Mouse (Mus musculus) hindbrain, embryonic 15.5 days (tissue): Measurements from ENCODE around the gene Milr1. TPM values are rescaled to one million over a fixed set of nuclear protein-coding genes. Genes with fewer than 3 reads are reported as not detected.
"Not testable (repeated sequence)": the region's sequence is repeated elsewhere in the genome, so short reads cannot be mapped to it uniquely, and the experiment has no call there.

Experiments
- ATAC-seq: fragments of 200-750 bp; cut with Nextera tagmentation; 2 replicates; pipeline ENCODE4 v1.8.0; 2017; ENCODE audit warnings: low read depth, moderate number of reproducible peaks, moderate TSS enrichment; ENCODE audit not compliant: low FRiP score
- H3K27ac ChIP-seq: fragments of 300-500 bp; sonication (generic); replicated peaks from 2 replicates; pipeline ENCODE4 v1.5.1; 2015; ENCODE audit warnings: mild to moderate bottlenecking, inconsistent platforms
- H3K27me3 ChIP-seq: fragments of 300-500 bp; sonication (generic); 2 replicates; pipeline ENCODE4 v1.6.1; 2015; ENCODE audit warnings: control low read depth, inconsistent platforms
- H3K36me3 ChIP-seq: fragments of 300-500 bp; sonication (generic); 2 replicates; pipeline ENCODE4 v1.6.1; 2015; ENCODE audit warnings: control low read depth, inconsistent platforms
- H3K4me1 ChIP-seq: fragments of 300-500 bp; sonication (generic); replicated peaks from 2 replicates; pipeline ENCODE4 v1.6.1; 2015; ENCODE audit warnings: control low read depth, inconsistent platforms
- H3K4me2 ChIP-seq: fragments of 300-500 bp; sonication (generic); 2 replicates; pipeline ENCODE4 v1.6.1; 2015; ENCODE audit warnings: moderate library complexity, mild to moderate bottlenecking, inconsistent platforms
- H3K4me3 ChIP-seq: fragments of 300-500 bp; sonication (generic); 2 replicates; pipeline ENCODE4 v1.5.1; 2015; ENCODE audit warnings: mild to moderate bottlenecking, inconsistent platforms
- H3K9ac ChIP-seq: fragments of 300-500 bp; sonication (generic); 2 replicates; pipeline ENCODE4 v1.6.1; 2015; ENCODE audit warnings: inconsistent platforms
- H3K9me3 ChIP-seq: fragments of 300-500 bp; sonication (generic); 2 replicates; pipeline ENCODE4 v1.6.1; 2016; ENCODE audit warnings: control low read depth, inconsistent platforms
- WGBS: fragments of 180-500 bp; shearing (Covaris S2); methylation state at CpG from one replicate; pipeline ENCODE4 v1.1.7; 2015; 5-methylcytosine and 5-hydroxymethylcytosine counted together
- polyA plus RNA-seq: library from polyadenylated mRNA; unstranded; fragments of >200 nt; fragmentation: Nextera tagmentation; extraction: Ambion mirVana; gene quantifications from 2 replicates; pipeline ENCODE4 v1.2.1, GENCODE M21; 2015

Milr1 gene
- polyA plus RNA-seq, 1 experiment from 2014 or later = 0.70 TPM

- Histone ChIP-seq H3K4me3 (peak overlapping the region; percentile 71; the same call in 1 of the 2 replicates), H3K4me2 (peak overlapping the region; percentile 79), H3K27me3 (no peaks in the 10 kb centered on the region), H3K27ac (peak overlapping the region; percentile 87; the same call in 1 of the 2 replicates), H3K4me1 (peaks cover 33% of the 10 kb centered on the region), H3K9me3 (no peaks in the 10 kb centered on the region), H3K9ac (no peak overlapping the region), H3K36me3 (peaks cover 47% of the 10 kb centered on the region)
- WGBS = 67% methylated on average over 4 of the region's 4 CpGs
- no peak for ATAC-seq
Observed at GRCm38 (mm10) chr11:106780089-106780425, 29.0 kb downstream of the Milr1 start.

GRCm38 (mm10) chr11:106780590-106781220, 29.7 kb downstream of the Milr1 start:
- Histone ChIP-seq H3K9ac (no peak overlapping the region), H3K9me3 (no peaks in the 10 kb centered on the region), H3K4me2 (no peak overlapping the region), H3K27me3 (no peaks in the 10 kb centered on the region), H3K4me3 (no peak overlapping the region), H3K27ac (no peak overlapping the region), H3K36me3 (peaks cover 47% of the 10 kb centered on the region), H3K4me1 (peaks cover 40% of the 10 kb centered on the region)
- ATAC-seq = no peak
- WGBS = 82% methylated on average over 6 of the region's 6 CpGs

GRCm38 (mm10) chr11:106782271-106782670, 31.2 kb downstream of the Milr1 start:
- not testable (repeated sequence) for H3K4me3 ChIP-seq, H3K4me2 ChIP-seq, H3K9ac ChIP-seq, H3K27ac ChIP-seq, H3K27me3 ChIP-seq, H3K9me3 ChIP-seq, ATAC-seq
- 92% methylated on average over 7 of the region's 7 CpGs for WGBS
- H3K4me1 ChIP-seq = peaks cover 50% of the 10 kb centered on the region
- H3K36me3 ChIP-seq = peaks cover 53% of the 10 kb centered on the region

GRCm38 (mm10) chr11:106782841-106783764, 32.1 kb downstream of the Milr1 start:
- Histone ChIP-seq H3K9ac (no peak overlapping the region), H3K36me3 (peaks cover 53% of the 10 kb centered on the region), H3K27ac (no peak overlapping the region), H3K4me2 (no peak overlapping the region), H3K9me3 (no peaks in the 10 kb centered on the region), H3K4me1 (peaks cover 43% of the 10 kb centered on the region), H3K4me3 (no peak overlapping the region), H3K27me3 (no peaks in the 10 kb centered on the region)
- no peak for ATAC-seq
- WGBS = 85% methylated on average over 9 of the region's 9 CpGs

GRCm38 (mm10) chr11:106784476-106784875, 33.5 kb downstream of the Milr1 start:
- ATAC-seq = no peak
- Histone ChIP-seq H3K4me2 (no peak overlapping the region), H3K4me3 (no peak overlapping the region), H3K27me3 (no peaks in the 10 kb centered on the region), H3K9me3 (no peaks in the 10 kb centered on the region), H3K36me3 (peaks cover 53% of the 10 kb centered on the region), H3K27ac (no peak overlapping the region), H3K4me1 (peaks cover 34% of the 10 kb centered on the region), H3K9ac (no peak overlapping the region)
- 87% methylated on average over 2 of the region's 2 CpGs for WGBS

GRCm38 (mm10) chr11:106785043-106785442, 34.0 kb downstream of the Milr1 start:
- Histone ChIP-seq H3K4me2 (peak overlapping the region; percentile 68), H3K9me3 (no peaks in the 10 kb centered on the region), H3K27me3 (no peaks in the 10 kb centered on the region), H3K4me3 (no peak overlapping the region), H3K36me3 (peaks cover 52% of the 10 kb centered on the region), H3K4me1 (peaks cover 36% of the 10 kb centered on the region), H3K9ac (no peak overlapping the region), H3K27ac (no peak overlapping the region)
- WGBS = 61% methylated on average over 1 of the region's 1 CpGs
- ATAC-seq = no peak

- peak overlapping the region; percentile 100 for H3K27ac ChIP-seq
- H3K27me3 ChIP-seq = no peaks in the 10 kb centered on the region
- H3K4me2 ChIP-seq = peak overlapping the region; percentile 68
- ATAC-seq = peak; percentile 13; the same call in 1 of the 2 replicates
- peak overlapping the region; percentile 85 for H3K9ac ChIP-seq
- H3K9me3 ChIP-seq = no peaks in the 10 kb centered on the region
- peaks cover 39% of the 10 kb centered on the region for H3K36me3 ChIP-seq
- peaks cover 41% of the 10 kb centered on the region for H3K4me1 ChIP-seq
- under 1% methylated on average over 64 of the region's 65 CpGs for WGBS
- peak overlapping the region; percentile 66 for H3K4me3 ChIP-seq
Observed at GRCm38 (mm10) chr11:106787131-106788025, 36.4 kb downstream of the Milr1 start.

- H3K36me3 ChIP-seq = peaks cover 39% of the 10 kb centered on the region
- H3K4me3 ChIP-seq = peak overlapping the region; percentile 66
- under 1% methylated on average over 66 of the region's 79 CpGs for WGBS
- no peaks in the 10 kb centered on the region for H3K27me3 ChIP-seq
- ATAC-seq = peak; percentile 86
- peak overlapping the region; percentile 85 for H3K9ac ChIP-seq
- peaks cover 41% of the 10 kb centered on the region for H3K4me1 ChIP-seq
- H3K9me3 ChIP-seq = no peaks in the 10 kb centered on the region
- peak overlapping the region; percentile 67 for H3K4me2 ChIP-seq
- peak overlapping the region; percentile 100 for H3K27ac ChIP-seq
Observed at GRCm38 (mm10) chr11:106788026-106788774, 37.2 kb downstream of the Milr1 start.

GRCm38 (mm10) chr11:106788775-106789459, 37.9 kb downstream of the Milr1 start, which contains the start of the genes Ddx5 and Cep95:
Gene Ddx5, minus strand, starts transcription at chr11:106789185.
Gene Cep95, plus strand, starts transcription at chr11:106789252.
- under 1% methylated on average over 58 of the region's 58 CpGs for WGBS

GRCm38 (mm10) chr11:106789649-106790048, 38.6 kb downstream of the Milr1 start:
- H3K27me3 ChIP-seq = no peaks in the 10 kb centered on the region
- H3K9ac ChIP-seq = peak overlapping the region; percentile 85
- peak overlapping the region; percentile 67 for H3K4me2 ChIP-seq
- H3K4me3 ChIP-seq = peak overlapping the region; percentile 66
- no peak for ATAC-seq
- peaks cover 34% of the 10 kb centered on the region for H3K4me1 ChIP-seq
- H3K36me3 ChIP-seq = peaks cover 31% of the 10 kb centered on the region
- WGBS = under 1% methylated on average over 6 of the region's 6 CpGs
- H3K27ac ChIP-seq = peak overlapping the region; percentile 100
- H3K9me3 ChIP-seq = no peaks in the 10 kb centered on the region

More at GRCm38 (mm10) chr11:106788775-106789459, 37.9 kb downstream of the Milr1 start, which contains the start of the genes Ddx5 and Cep95:
- peak within 1 kb of the TSS; percentile 100 for H3K27ac ChIP-seq
- H3K4me2 ChIP-seq = peak within 1 kb of the TSS; percentile 67
- H3K36me3 ChIP-seq = peaks cover 37% of the 10 kb centered on the region
- no peaks in the 10 kb centered on the region for H3K27me3 ChIP-seq
- H3K9ac ChIP-seq = peak within 1 kb of the TSS; percentile 85
- peaks cover 38% of the 10 kb centered on the region for H3K4me1 ChIP-seq
- H3K9me3 ChIP-seq = no peaks in the 10 kb centered on the region
- H3K4me3 ChIP-seq = peak within 1 kb of the TSS; percentile 66
- peak; percentile 95 for ATAC-seq
